Mouse (Mus musculus) retina, postnatal 7 days (tissue): Measurements from ENCODE around the gene Timm13.

Source experiments
- DNase-seq: peaks from one replicate; pipeline ENCODE4 v3.0.0-alpha.2; 2012; ENCODE audit warnings: low read depth, low spot score

Timm13 gene

DNA sequence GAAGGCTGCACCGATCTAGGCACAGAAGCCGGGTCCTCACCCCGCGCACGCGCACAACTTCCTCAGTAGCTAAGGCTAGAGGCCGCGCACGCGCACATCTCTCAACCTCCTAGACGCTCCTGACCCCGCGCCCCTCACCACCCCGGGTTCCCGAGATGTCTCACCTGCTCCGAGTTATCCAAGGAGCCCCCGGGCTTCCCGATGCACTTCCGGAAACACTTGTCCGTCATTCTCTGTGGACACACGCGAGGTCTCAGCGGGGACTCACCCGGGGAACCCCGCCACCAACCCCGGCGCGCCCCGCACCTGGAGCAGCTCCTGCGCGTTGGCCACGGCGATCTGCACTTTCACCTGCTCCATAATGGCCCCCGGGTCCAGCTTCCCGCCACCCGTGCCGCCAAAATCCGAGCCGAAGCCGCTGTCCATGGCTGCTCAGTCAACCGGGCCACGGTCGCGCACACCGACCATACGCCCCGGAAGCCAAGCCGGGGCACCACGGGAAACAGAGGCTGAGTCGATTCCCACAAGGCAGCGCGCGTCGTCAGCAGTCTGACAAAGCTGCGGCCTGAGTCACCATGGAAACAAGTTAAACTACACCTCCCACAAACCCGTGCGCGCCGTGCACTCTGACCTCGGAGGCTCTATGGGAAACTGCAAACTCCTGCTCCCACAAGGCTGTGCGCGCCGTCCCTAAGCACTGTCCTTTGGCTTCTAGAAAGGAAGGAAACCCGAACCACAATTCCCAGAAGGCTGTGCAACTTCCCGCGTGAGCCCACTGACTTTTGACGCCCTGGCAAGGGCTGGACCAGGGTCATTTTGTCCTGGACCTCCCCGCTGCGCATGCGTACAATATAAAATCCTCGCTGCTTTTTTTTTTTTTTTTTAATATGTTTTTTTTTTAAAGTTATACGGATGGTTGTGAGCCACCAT is at the start of gene Timm13:
TSS of gene Timm13 (minus strand) at position 652 of the 930 bp plus-strand sequence.
- peak; percentile 99 for DNase-seq

DNA sequence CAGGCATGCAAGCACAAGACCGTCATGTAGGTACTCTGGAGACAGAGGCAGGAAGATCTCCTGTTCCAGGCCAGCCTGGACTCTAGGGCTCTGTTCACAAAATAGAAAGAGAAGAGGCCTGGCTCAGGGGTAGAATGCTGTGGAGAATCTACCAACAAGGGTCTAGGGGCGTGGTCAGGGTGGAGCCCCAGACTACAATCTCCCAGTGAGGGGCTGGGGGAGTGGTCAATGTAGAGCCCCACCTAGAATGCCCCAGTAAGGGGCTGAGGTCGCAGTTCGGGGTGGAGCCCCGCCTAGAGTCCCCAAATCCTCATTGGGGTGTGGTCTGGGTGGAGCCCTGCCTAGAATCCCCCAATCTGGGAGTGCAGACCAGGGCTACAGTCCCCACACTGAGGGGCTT is 49.5 kb upstream of the Timm13 start:
- no peak for DNase-seq

DNA sequence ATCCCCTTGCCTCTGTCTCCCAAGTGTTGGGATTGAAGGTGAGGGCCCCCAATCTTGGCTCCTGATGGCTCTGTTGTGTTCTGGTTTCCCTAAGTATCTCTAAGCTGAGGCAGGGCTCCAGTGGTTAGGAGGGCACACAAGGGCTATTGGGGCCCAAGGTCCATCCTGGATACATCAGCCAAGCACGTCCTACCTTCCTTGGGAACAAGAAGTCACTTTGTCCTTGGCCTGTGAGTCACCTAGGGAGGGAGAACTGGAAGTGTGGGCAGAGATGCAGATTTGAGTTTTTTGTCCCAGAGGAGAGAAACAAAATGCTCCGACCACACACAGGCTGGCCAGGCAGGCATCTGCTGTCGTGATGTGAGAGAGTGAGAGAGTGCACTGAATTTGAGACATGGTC is 48.3 kb upstream of the Timm13 start:
- DNase-seq = no peak

DNA sequence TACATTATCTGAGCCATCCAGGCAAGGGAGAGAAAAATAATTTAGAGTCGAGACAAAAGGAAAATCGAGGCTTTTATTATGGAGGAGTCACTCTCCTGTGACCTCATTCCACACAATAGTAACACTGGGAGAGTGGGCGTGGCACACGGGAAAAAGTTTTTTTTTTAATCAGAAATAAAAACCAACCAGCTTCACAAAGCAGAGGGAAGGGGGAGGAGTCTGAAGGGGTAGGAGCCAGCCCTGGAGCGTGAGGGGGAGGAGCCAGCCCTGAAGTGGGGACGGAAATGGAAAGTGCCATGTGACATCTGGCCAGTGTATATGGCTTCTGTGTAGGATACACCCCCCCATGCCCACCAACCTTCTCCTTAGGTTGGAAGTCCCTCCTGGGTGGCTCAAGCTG is 47.8 kb upstream of the Timm13 start:
- DNase-seq = no peak

DNA sequence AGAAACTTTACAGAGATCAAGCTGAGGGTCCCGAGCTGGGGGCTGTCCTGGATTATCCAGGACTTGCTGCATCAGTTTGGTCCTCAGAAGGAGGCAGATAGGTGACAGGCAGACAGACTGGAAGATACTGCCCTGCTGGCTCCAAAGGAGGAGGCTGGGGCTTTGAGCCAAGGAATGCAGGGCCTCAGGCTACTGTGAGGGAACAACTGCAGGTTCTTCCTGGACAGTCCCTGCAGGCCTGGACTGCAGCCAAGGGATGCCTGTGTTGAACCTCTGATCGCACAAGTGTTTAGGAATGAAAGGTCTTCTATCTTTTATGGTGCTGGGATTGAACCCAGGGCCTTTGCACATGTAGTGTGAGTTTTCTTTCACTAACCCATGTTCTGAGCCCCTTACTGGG is 47.0 kb upstream of the Timm13 start:
- no peak for DNase-seq

DNA sequence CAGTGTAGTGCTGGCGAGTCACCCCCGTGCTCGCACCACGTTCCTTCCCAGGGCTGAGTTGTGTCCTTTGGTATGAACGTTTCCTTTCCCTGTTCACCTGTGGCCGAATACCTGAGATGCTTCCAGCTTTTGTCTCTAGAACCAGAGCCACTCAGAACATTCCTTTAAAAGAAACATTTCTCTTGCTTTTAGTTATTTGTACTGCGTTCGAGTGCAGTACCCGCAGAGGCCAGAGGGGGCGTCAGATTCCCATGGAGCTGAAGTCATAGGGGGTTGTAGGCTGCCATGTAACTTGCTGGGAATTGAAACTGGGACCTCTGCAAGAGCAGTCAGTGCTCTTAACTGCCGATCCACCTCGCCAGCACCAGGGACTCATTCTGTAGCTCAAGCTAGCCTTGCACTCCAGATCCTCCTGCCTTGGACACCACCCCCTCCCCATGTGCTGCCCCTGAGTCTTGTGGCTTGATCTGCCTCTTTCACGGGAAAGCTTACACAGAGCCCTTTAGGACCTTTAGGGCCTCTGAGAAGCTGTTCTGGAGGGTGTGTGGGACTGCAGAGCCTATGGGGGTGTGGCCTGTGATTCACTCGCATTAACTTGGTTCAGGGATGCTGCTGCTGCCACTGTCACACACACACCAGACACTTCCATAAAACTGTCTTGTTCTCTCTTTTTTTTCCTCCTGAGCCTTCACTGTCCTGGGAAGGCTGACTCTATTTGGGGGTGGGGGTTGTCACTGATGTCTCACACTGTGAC is 46.1 kb upstream of the Timm13 start:
- DNase-seq = no peak

DNA sequence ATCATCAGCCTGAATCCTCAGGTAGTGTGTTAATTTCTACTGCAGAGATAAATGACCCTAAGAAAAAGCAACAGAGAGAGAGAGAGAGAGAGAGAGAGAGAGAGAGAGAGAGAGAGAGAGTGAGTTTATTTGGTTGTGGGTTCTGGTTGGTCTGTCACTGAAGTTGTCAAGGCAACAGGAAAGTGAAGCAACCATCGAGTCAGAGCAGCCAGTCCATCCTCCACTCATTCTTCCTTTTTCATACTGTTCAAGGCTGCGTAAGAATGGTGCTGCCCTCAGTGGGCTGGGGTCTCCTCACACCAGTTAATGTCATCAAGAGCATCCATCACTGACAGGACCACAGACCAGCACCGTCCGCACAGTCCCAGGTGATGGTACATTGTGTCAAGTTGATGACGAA is 43.5 kb upstream of the Timm13 start:
- no peak for DNase-seq

DNA sequence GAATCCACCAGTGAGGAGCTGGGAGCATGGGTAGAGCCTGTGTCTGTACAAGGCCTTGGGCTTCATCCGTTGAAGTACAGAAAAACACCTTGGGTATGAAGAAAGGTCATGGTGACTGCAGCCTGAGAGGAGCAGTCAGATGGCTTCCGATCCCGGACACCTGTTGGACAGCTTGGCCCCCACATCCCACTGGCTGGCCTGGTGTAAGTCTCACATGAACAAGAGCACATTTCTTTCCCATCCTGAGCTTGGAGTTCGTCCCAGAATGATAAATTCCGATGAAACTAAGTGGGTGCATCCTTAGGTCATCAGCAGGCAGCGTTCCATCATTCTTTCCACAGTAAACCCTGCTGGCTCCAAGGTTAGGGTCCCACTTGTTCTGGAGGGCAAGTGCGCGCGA is 42.9 kb upstream of the Timm13 start:
- no peak for DNase-seq

DNA sequence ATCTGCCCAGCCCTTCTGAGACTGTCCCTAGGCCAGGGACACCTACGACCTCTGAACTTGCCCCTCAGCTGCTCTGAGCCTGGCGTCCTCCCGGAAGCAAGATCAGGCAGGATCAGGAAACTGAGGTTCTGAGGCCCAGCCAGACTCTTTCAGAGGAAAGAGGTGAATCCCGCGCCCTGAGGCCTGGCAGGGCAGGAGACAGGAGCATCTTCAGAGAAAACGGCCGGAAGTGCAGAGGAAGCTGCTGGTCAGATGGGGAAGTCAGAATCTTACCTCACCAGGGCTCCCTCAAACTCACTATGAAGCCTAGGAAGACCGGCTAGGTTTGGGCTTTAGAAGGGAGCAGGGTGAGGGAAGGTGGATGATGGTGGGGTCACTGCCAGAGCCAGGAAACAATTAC is 42.1 kb upstream of the Timm13 start:
- no peak for DNase-seq

DNA sequence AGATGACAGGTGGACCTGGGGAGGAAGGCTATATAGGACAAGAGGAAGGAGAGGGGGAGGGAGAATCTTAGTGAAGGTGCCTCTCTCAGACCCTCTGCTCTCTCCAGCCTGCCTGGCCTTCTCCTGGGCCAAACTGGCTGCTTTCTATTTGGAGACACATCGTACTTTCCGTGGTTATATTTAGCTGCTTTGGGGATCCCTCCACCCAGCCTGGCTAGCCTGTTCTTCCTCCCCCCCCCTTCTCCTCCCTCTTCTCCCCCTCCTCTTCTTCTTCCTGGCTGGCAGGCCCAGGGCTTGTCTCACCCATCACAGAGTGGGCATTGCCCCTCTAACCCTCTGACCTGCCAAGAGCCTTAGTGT is 40.2 kb upstream of the Timm13 start:
- DNase-seq = no peak

DNA sequence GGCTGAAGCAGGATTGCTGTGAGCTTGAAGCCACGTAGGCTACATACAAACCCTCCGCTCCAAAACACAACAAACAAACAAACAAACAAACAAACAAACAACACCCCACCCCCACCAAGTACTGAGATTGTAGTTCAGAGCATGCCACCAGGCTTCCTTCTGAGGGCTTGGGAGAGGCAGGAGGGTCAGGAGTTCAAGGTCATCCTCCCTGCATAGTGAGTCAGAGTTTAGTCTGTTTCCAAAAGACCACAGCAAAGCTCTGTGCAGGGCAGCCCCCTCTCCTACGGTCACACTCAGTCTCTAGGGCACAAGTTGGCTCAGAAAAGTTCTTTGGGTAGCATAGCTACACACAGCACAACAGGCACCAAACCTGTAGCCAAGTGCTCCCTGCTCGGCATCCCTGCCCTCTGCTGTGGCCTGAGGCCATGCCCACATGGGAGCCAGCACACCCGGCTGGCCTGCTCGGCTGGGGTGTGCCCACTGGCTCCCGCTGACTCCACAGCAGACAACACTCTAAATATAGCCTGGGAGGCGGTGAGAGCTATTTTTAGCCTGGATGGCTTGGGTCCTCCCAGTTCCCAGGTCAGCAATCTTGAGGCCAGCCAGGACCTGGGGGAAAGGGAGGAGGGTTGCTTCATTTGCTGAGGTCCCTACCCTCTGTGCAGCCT is 39.7 kb upstream of the Timm13 start:
- no peak for DNase-seq

DNA sequence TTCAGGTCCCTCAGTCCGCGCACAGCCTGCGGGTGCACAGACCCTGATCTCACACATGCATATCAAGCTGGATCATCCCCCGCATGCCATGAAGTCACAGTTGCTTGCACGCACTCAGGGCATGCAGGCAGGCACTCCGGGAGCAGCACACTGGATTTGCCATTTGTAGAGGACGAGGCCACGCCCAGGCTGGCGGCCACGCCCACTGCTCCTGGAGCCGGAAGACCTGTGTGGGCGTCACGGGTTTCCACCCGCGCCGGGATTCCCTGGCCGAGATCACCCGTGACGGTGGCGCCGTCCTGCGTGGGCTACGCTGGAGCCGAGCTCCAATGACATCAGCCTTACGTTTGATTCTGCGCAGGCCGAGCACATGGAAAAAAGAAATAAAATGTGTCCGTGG is 38.9 kb upstream of the Timm13 start:
- DNase-seq = peak; percentile 68

DNA sequence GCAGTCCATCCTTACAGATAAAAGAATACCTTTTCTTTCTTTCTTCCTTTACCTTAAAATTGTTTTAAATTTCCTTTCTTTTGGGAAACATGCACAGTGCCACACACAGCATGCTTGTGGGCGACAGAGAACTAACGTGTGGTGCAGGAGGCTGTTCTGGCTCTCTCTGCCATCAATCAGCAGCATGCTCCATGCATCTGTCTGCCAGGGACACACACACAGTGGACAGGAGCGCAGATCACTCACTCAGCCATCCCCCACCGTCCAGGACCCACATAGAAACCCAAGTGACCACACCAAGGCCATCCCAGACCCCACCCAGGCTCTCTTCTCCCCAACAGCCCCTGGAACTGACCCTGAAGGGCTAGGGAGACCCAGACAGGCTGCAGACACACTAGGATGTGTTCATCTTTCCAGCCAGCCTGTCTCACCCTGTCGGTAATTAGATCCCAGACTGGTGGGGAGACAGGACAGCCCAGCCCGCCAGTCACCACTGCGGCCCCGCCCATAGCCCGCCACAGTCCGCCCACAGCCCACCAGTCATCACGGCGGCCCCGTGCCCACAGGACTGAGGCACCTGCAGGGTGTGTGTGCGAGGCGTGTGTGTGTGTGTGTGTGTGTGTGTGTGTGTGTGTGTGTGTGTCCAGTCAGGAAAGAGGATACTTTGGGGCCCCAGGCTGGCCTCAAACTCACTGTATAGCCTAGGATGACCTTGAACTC is 38.2 kb upstream of the Timm13 start:
- DNase-seq = no peak

DNA sequence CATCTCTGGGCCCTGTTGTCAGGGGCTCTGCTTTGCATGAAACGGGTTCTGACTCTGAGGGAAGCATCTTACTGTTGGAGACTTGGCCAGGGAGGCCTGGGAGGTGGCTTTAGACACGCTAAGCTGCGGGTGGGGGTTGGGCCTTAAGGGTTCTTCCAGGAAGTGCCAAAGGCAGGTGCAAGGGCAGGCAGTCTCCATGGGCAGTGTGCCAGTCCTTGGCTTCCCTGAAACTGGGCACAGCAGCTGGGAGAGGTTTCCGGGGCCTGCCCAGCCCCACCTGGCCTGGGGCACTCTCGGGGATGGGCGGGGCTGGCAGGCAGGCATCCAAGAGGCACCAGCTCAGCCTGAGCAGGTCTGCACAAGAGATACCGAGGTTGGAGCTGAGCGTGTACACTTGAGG is 36.9 kb upstream of the Timm13 start:
- no peak for DNase-seq

DNA sequence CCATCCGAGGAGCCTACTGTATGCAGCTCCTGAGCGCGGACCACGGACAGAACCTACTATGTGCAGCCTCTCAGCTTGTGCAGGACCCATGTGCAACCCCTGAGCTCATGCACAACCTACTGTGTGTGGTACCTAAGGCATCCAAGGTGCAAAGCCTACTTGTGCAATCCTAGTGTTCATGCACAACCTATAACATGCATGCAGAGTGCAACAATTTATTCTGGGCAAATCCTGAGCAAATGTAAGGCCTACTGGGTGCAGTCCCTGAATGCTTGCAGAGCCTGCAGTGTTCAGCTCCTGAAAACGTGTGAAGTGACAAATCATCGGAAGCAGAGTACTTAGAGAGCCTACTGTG is 36.0 kb upstream of the Timm13 start:
- DNase-seq = no peak

DNA sequence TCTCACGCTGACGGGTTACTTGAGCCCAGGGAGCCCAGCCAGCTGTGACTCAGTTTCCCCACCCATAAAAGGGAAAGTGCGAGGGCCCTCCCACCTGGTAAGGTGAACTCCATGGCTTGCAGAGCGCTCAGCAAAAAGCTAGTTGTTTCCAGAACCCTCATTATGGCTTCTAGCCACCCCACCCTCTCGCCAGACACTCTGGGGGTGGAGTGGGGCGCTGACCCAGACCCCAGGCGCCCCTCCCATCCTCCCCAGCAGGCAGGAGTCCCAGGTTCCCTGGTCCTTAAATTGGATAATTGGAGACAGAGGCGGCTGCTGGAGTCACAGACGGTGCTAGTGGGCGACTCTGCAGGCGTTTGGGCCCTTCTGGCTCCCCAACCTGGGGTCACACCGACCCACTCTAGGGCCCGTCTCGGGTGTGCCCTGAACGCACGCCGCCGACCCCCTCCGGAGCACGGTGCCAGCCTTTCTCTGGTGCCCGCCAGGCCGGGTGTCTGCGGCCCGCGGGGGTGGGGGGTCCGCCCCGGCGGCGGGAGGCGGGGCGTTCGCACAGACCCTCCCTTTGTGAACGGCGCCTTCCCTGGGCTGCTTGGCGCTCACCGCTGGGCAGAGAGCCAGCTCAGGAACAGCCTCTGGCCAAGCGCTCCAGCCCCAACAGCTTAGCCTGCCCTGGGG is 35.5 kb upstream of the Timm13 start:
- no peak for DNase-seq

DNA sequence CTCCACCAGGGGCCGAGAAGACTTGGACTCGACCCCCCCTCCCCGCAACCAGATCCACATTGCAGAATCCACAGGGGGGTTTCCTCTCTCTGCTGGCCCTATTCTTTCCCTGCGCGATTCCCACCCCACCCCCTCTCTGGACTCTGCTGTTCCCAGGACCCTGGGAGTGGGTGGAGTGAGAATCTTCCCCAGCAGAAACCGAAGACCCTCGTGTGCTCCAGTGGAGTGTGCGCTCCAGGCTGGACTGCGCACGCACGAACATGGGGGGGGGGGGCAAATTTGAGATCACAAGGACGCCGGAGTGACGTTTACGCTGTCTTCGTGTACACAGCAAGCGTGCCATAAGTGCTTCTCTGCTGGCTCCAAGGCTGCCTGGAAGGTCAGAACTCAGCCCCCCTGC is 34.9 kb upstream of the Timm13 start:
- DNase-seq = no peak

DNA sequence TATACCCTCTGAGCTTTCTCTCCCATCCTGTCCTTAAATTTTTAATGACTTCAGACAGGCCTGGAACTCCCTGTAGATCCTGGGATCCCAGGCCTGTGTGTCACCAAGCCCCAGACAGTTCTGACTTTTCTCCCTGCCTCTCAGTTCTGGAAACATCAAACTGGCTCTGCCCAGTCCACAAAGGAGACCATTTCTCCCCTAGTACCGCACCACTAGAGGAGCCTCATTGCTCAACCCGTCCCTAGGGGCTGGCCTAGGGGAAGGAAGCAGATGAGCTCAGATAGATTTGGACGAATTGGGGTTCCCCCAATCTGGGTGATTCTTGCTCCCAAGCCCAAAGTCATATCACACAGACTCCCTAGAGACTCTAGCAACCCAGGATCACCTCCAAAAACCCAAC is 34.5 kb upstream of the Timm13 start:
- DNase-seq = no peak

DNA sequence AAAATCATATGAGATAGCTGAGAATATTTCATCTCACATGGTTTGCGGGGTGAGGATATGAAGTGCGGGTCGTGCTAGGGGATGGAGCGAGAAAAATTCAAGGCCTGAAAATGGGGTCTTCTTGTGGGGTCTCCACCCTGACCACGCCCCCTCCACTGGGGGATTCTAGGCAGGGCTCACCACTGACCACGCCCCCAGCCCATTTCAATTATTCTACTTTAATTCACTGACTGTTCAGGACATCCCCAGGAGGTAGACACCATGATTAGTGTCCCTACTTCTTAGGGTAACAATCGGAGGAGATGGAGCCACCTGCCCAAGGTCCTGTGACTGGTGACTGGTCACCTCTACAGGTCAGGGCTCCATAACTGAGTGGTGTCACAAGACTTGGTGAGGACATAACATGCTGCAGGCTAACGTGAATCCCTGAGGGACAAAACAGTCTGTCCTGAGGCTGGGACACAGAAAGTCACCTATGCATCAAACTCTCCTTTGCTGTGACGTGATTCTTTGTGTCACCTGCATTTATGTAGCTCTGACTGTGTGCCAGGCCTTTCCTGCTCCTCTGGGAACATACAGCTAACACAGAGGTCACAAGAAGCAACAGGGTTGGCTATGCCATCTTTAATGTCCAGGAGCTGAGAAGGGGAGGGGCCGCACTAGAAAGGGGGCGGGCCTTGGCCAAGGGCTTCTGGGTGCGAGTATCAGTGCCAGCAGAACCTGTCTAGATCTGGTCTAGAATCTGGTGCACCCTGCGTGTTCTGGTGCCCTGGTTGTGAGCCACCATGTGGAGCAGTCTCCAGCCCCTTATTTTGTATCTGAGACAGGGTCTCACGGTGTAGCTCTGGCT is 33.6 kb upstream of the Timm13 start:
- DNase-seq = no peak

DNA sequence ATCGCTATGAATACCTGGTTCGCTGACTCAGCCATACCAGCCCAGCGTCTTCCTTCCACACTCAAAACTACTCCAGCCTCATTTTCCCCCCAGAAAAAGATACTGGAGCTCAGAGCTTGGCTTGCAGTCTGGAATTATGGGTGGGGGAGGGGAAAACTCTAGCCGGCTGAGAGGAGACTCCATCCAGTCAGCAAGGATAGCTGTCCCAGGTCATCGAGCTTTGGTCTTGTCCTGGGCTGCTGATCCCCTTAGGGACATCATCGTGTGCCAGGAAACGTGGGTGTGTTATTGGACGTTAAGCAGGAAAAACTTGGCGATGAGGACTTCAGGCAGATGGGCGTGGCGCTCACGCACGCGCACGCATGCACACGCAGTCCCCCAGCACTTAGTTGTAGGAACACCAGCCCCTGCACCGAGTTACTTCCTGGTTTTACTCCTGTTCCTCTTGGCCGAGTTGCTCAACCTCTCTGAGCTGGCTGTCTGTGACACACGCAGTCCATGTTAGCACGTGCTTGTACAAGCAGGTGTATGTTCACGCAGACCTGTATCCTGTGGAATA is 32.7 kb upstream of the Timm13 start:
- DNase-seq = no peak
